Mouse (Mus musculus) central nervous system, embryonic 14 days (tissue): ENCODE data around the gene AC140267.1. TPM values are rescaled to one million over a fixed set of nuclear protein-coding genes. Genes with fewer than 3 reads are reported as not detected.

Experiments used
- polyA plus RNA-seq: library from polyadenylated mRNA; depleted of rRNA; stranded (reverse); fragments of >200 nt; gene quantifications from 2 replicates; pipeline ENCODE4 v1.2.3, GENCODE M21; 2012; rRNA removed

The AC140267.1 gene
- polyA plus RNA-seq, result not detected in 2 replicates

GRCm38 (mm10) chr15:80235535-80235934 is at the start of gene AC140267.1:
Gene AC140267.1 (plus strand): TSS chr15:80235835.

GRCm38 (mm10) chr15:80233733-80234509 is 1.7 kb upstream of the AC140267.1 start, which contains the start of gene Mief1:
Gene Mief1 (plus strand): TSS chr15:80234018.

GRCm38 (mm10) chr15:80254847-80255645 is 19.4 kb downstream of the AC140267.1 start, which contains the start of gene Atf4:
Gene Atf4 (plus strand): TSS chr15:80255184.

DNA sequence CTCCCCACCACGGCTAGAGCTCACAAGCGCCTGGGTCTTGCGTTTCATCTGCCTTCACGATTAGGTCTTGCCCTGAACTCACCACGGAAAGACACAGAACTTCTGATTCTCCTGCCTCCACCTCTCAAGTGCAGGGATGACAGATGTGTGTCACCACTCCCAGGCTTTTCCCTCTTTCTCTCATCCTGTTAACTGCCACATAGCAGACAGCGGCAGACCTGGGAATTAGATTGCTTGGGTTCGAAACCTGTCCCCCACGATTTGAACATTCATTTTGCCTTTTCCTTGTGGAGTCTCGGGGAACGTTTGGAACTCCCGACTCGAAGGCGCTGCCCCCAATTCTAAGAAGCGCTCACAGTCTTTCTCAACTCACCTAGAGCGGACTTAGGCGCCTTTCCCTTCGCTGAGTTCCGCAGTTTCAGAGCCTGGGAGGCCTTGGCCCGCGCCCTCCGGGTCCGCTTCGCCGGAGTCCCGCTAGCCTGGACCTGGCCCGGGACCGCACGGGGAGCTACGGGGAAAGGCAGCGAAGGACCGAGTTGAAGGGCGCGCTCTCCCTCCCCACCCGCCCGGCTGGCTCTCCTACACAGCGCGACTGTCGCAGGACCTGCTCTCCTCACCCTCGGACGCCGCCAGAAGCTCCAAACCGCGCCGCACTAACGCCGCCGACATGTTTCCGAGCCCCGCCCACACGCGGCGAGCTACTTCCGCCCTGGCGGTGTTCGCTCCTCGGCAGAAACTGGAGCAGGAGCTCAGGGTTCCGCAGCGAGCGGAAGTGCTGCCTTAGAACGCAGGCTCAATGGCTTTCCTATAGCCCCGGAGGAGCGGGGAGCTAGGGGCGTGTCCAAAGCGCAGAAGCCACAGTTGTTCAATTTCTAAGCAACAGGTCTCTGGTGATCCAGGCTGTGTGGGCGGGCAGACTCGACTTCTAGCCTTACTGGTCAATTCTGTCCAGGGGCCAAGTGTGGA is 28.3 kb downstream of the AC140267.1 start, which contains the start of gene Rps19bp1:
Rps19bp1 (minus strand) TSS at position 706 of the 966 bp plus-strand sequence.

Other genes starting within 250 kb of the AC140267.1 start
- gene Pdgfb, start 220.9 kb upstream of the AC140267.1 start, polyA plus RNA-seq, result 10.8 and 12.8 TPM in 2 replicates
- 48.6 and 57.1 TPM in 2 replicates for gene Syngr1, start 144.5 kb upstream of the AC140267.1 start, polyA plus RNA-seq
- 1,038 and 1,063 TPM in 2 replicates for gene Rpl3, start 144.0 kb upstream of the AC140267.1 start, polyA plus RNA-seq
- 44.6 and 48.4 TPM in 2 replicates for gene Tab1, start 102.7 kb upstream of the AC140267.1 start, polyA plus RNA-seq
- gene Mgat3, start 62.1 kb upstream of the AC140267.1 start, polyA plus RNA-seq, result 41.9 and 43.1 TPM in 2 replicates
- 15.4 and 15.8 TPM in 2 replicates for gene Mief1, start 1.8 kb upstream of the AC140267.1 start, polyA plus RNA-seq
- gene Atf4, start 19.3 kb downstream of the AC140267.1 start, polyA plus RNA-seq, result 252 and 295 TPM in 2 replicates
- 52.0 and 55.4 TPM in 2 replicates for gene Rps19bp1, start 28.5 kb downstream of the AC140267.1 start, polyA plus RNA-seq
- 3.1 and 3.2 TPM in 2 replicates for gene Cacna1i, start 51.4 kb downstream of the AC140267.1 start, polyA plus RNA-seq